Mouse (Mus musculus) liver, adult 2 months (tissue): ENCODE measurements around the gene Shox2.

Experiments used
- CTCF ChIP-seq: fragments of 200-500 bp; IDR thresholded peaks from 2 replicates; pipeline ENCODE4 v1.5.1; 2011; ENCODE audit warnings: low read depth, low read length, control low read depth
- POLR2A ChIP-seq: fragments of 200-500 bp; IDR thresholded peaks from 2 replicates; pipeline ENCODE4 v1.6.1; 2011; ENCODE audit warnings: low read length, control low read depth; ENCODE audit not compliant: insufficient read depth; ENCODE audit errors: extremely low read depth

GRCm38 (mm10) chr3:66982181-66982911, 775 bp upstream of the Shox2 start:
- no peak for TF ChIP-seq POLR2A
- TF ChIP-seq CTCF, result no peak
